Mouse (Mus musculus) stomach, postnatal 0 days (tissue): ENCODE data around the gene U90926. TPM values are rescaled to one million over a fixed set of nuclear protein-coding genes. Genes with fewer than 3 reads are reported as not detected.
A peak's percentile ranks its signal among the peaks of the same experiment; 100 is the strongest.

Source experiments
- ATAC-seq: fragments of 200-750 bp; cut with Nextera tagmentation; 2 replicates; pipeline ENCODE4 v1.8.0; 2017; ENCODE audit not compliant: low FRiP score, low TSS enrichment
- DNase-seq: peaks from one replicate; pipeline ENCODE4 v3.0.0-alpha.2; 2016; ENCODE audit warnings: low spot score
- H3K27ac ChIP-seq: fragments of 300-500 bp; sonication (generic); replicated peaks from 2 replicates; pipeline ENCODE4 v1.5.1; 2014; ENCODE audit warnings: mild to moderate bottlenecking, control low read depth
- H3K27me3 ChIP-seq: fragments of 300-500 bp; sonication (generic); 2 replicates; pipeline ENCODE4 v1.6.1; 2014; ENCODE audit warnings: low read length; ENCODE audit not compliant: control insufficient read depth, insufficient read depth
- H3K36me3 ChIP-seq: fragments of 300-500 bp; sonication (generic); 2 replicates; pipeline ENCODE4 v1.6.1; 2014; ENCODE audit warnings: low read length, mixed read lengths; ENCODE audit not compliant: control insufficient read depth, insufficient read depth
- H3K4me1 ChIP-seq: fragments of 300-500 bp; sonication (generic); replicated peaks from 2 replicates; pipeline ENCODE4 v1.6.1; 2014; ENCODE audit warnings: antibody characterized with exemption; ENCODE audit not compliant: control insufficient read depth, insufficient read depth
- H3K4me2 ChIP-seq: fragments of 300-500 bp; sonication (generic); replicated peaks from 2 replicates; pipeline ENCODE4 v1.6.1; 2014; ENCODE audit warnings: low read depth, mild to moderate bottlenecking, control low read depth, moderate library complexity
- H3K4me3 ChIP-seq: fragments of 300-500 bp; sonication (generic); 2 replicates; pipeline ENCODE4 v1.5.1; 2014; ENCODE audit warnings: low read depth, low read length, control low read depth
- H3K9ac ChIP-seq: fragments of 300-500 bp; sonication (generic); 2 replicates; pipeline ENCODE4 v1.6.1; 2014; ENCODE audit warnings: mild to moderate bottlenecking, low read length, control low read depth, mixed read lengths
- H3K9me3 ChIP-seq: fragments of 300-500 bp; sonication (generic); 2 replicates; pipeline ENCODE4 v1.6.1; 2016; ENCODE audit warnings: low read length; ENCODE audit not compliant: control insufficient read depth
- CTCF ChIP-seq: IDR thresholded peaks from 2 replicates; pipeline ENCODE4 v1.5.1; 2016; ENCODE audit warnings: antibody characterized with exemption, low read depth, mild to moderate bottlenecking, moderate library complexity
- EP300 ChIP-seq: optimal IDR thresholded peaks from 2 replicates; pipeline ENCODE3; 2016; ENCODE audit warnings: antibody characterized with exemption
- WGBS: fragments of 180-500 bp; shearing (Covaris S2); extraction: QIAGEN DNeasy Blood & Tissue Kit; methylation state at CpG from one replicate; pipeline ENCODE4 v1.1.7; 2014; 5-methylcytosine and 5-hydroxymethylcytosine counted together
- polyA plus RNA-seq: library from polyadenylated mRNA; unstranded; fragments of >200 nt; fragmentation: Nextera tagmentation; extraction: Ambion mirVana; gene quantifications from 2 replicates; pipeline ENCODE4 v1.2.1, GENCODE M21; 2015

The U90926 gene
- polyA plus RNA-seq, 1 experiment from 2014 or later: not detected

- Histone ChIP-seq H3K4me1 (no peaks in the 10 kb centered on the region), H3K9me3 (no peaks in the 10 kb centered on the region), H3K9ac (no peak overlapping the region), H3K27me3 (no peaks in the 10 kb centered on the region), H3K4me3 (no peak overlapping the region), H3K36me3 (no peaks in the 10 kb centered on the region), H3K27ac (no peak overlapping the region), H3K4me2 (no peak overlapping the region)
- TF ChIP-seq EP300 (no peak), CTCF (no peak)
- no peak for DNase-seq
- 22% methylated on average over 5 of the region's 5 CpGs for WGBS
- peak; percentile 53; the same call in 1 of the 2 replicates for ATAC-seq
These were observed 19.8 kb upstream of the U90926 start for GRCm38 (mm10) chr5:92234939-92235557.

GRCm38 (mm10) chr5:92233366-92233765 lies 18.2 kb upstream of the U90926 start:
- H3K4me1 ChIP-seq: no peaks in the 10 kb centered on the region
- ATAC-seq: no peak
- no peak for TF ChIP-seq EP300
- no peak for TF ChIP-seq CTCF
- H3K9ac ChIP-seq: no peak overlapping the region
- H3K9me3 ChIP-seq: no peaks in the 10 kb centered on the region
- no peak overlapping the region for H3K27ac ChIP-seq
- H3K27me3 ChIP-seq: no peaks in the 10 kb centered on the region
- DNase-seq: no peak
- WGBS: 91% methylated on average over 4 of the region's 4 CpGs
- H3K4me2 ChIP-seq: no peak overlapping the region
- H3K36me3 ChIP-seq: no peaks in the 10 kb centered on the region
- no peak overlapping the region for H3K4me3 ChIP-seq

- Histone ChIP-seq H3K4me3 (no peak overlapping the region), H3K4me2 (no peak overlapping the region), H3K9ac (no peak overlapping the region), H3K9me3 (no peaks in the 10 kb centered on the region), H3K4me1 (no peaks in the 10 kb centered on the region), H3K27me3 (no peaks in the 10 kb centered on the region), H3K36me3 (no peaks in the 10 kb centered on the region), H3K27ac (no peak overlapping the region)
- DNase-seq: no peak
- TF ChIP-seq EP300 (no peak), CTCF (no peak)
- WGBS: 83% methylated on average over 10 of the region's 10 CpGs
- no peak for ATAC-seq
These were observed 16.6 kb upstream of the U90926 start for GRCm38 (mm10) chr5:92231836-92232235.

DNA sequence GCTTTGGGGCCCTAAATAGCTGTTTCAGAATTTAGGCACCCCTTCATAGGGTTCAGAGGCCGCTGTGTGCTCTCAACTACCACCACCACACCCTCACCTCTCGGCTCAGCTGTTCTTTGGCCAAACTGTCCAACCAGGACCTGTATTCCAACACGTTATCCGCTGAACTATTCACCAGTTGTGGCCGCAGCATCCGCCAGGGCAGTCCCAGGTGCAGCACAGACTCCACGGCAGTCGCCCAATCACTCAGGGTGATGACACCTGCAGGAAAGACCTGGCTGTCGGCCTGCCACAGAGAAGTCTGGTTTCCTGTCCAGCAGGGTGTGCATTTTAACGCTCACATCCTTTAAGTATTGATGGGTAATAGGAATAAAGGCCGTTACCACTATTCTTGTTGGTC lies 15.1 kb upstream of the U90926 start:
- Histone ChIP-seq H3K27ac (no peak overlapping the region), H3K4me3 (no peak overlapping the region), H3K4me1 (no peaks in the 10 kb centered on the region), H3K27me3 (no peaks in the 10 kb centered on the region), H3K4me2 (no peak overlapping the region), H3K9me3 (no peaks in the 10 kb centered on the region), H3K9ac (no peak overlapping the region), H3K36me3 (no peaks in the 10 kb centered on the region)
- WGBS: 66% methylated on average over 11 of the region's 11 CpGs
- DNase-seq: no peak
- ATAC-seq: no peak
- TF ChIP-seq CTCF (no peak), EP300 (no peak)

DNA sequence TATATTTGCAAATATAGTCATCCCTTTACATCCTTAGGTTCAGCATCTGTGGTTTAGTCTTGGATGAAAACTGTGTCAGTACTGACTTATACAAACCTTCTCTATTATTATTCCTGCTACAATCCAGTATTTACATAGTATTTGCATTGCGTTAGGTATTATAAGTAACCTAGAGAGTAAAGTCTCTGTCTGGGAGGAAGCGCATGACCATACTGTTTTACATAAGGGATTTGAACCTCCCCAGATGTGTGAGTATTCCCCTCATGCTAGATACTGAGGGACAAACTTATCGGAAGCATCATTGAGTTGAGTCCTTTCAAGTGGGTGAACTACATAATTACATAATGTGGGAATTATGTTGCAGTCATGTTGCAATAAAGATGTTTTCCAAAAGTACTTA lies 14.3 kb upstream of the U90926 start:
- TF ChIP-seq CTCF: no peak
- TF ChIP-seq EP300: no peak
- Histone ChIP-seq H3K4me2 (no peak overlapping the region), H3K4me1 (no peaks in the 10 kb centered on the region), H3K9ac (no peak overlapping the region), H3K36me3 (no peaks in the 10 kb centered on the region), H3K4me3 (no peak overlapping the region), H3K27me3 (no peaks in the 10 kb centered on the region), H3K27ac (no peak overlapping the region), H3K9me3 (no peaks in the 10 kb centered on the region)
- DNase-seq: no peak
- 70% methylated on average over 3 of the region's 3 CpGs for WGBS
- ATAC-seq: no peak

DNA sequence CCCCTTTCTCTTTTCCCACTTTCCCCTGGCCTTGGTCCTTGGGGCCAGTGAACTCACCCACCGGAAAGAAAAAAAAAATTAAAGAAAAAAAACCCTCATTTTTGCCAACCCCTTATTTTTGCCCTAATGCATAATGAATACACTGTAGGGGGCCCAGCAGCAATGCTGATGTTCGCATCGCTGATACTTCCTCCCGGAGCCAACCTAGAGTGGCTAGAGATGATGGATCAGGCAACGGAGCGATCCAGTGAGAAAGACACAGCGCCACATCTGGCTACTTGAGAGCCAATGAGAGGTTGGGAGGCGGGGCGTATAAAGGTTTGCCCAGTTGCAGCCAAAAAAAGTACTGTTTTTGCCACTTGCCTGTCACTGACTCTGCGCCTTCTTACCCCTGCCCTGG lies 13.6 kb upstream of the U90926 start:
- Histone ChIP-seq H3K9ac (no peak overlapping the region), H3K36me3 (no peaks in the 10 kb centered on the region), H3K9me3 (no peaks in the 10 kb centered on the region), H3K4me2 (no peak overlapping the region), H3K4me1 (no peaks in the 10 kb centered on the region), H3K4me3 (no peak overlapping the region), H3K27me3 (no peaks in the 10 kb centered on the region), H3K27ac (no peak overlapping the region)
- TF ChIP-seq EP300 (no peak), CTCF (no peak)
- ATAC-seq (no peak), DNase-seq (no peak)
- 47% methylated on average over 10 of the region's 10 CpGs for WGBS
